Mouse (Mus musculus): ENCODE measurements around the gene Serpinb6b. TPM values are rescaled to one million over a fixed set of nuclear protein-coding genes. Genes with fewer than 3 reads are reported as not detected.
A peak's percentile ranks its signal among the peaks of the same experiment; 100 is the strongest.

Serpinb6b gene
- polyA plus RNA-seq, 1 experiment, result 1.0 TPM

DNA sequence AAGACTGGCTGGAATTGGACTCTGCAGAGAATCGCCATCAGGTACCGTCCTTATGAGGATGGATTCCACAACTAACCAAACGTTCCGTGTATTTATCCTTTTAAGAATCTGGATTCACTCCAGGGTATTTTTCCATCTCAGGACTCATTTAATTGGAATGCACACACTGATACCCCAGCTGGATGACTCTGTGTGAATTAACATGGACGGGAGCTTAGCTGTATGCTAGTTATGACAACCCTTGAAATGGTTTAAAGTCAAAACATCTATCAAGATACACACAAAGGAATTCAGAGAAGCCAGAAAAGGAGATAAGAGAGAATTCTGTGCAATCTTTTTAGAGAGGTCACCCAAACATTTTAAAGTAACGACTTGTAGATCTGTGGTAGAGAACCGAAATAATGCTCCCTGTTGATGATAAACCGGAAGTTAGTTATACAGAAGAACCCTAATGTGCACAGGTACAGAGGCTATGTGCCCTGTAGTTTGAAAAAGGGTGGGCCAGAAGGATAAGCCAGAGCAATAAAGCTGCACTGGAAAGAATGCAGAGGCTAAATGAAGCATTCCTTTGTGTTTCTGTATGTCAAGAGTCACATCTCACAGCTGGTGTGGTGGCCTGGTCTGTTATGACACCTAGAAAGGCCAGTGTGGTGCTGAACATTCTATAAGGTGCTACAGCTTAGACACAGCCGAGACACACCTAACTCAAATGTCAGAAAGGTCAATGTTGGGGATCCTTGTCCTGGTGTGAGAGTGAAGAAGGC is 837 bp upstream of the Serpinb6b start:
- TF ChIP-seq MYOD1 (IDR thresholded peaks at IDR 0.05; ENCODE audit: control insufficient read depth, insufficient read length, low read depth), result peak; percentile 29
- no peak for TF ChIP-seq FOSL1 (IDR thresholded peaks at IDR 0.05; ENCODE audit: insufficient read depth, low read length, poor library complexity, severe bottlenecking)
- H3K36me3 ChIP-seq (ENCODE audit: control insufficient read depth, insufficient read depth), result no peaks in the 10 kb centered on the region
- no peaks in the 10 kb centered on the region for H3K79me3 ChIP-seq (ENCODE audit: low read depth)
- H3K27me3 ChIP-seq (ENCODE audit: control insufficient read depth, insufficient read depth, insufficient read length), result no peaks in the 10 kb centered on the region
- H3ac ChIP-seq (ENCODE audit: control insufficient read depth, insufficient read length, low read depth), result no peak overlapping the region
- no peaks in the 10 kb centered on the region for H3K79me2 ChIP-seq (ENCODE audit: control insufficient read depth, insufficient read depth)
- H3K4me3 ChIP-seq (ENCODE audit: insufficient read depth, poor library complexity, severe bottlenecking), result no peak overlapping the region

DNA sequence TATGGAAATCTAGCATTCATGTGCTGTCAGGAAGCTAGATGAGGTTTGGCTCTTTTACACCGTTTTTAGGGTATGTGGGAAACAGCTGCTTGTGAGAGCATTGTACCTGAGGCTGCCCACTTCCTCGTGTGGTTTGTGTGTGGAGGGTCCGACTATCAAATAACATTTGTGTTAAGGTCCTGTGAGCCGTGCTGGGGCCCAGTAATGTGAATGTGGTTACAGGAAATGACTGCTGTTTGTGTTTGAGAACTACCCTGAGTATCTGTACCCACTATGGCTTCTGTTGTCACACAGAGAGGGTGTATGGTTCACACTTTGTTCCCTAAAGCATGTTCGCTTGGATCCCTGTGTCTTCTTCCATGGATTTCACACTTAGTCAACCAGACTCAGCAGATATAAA is 1.1 kb downstream of the Serpinb6b start:
- H3K79me2 ChIP-seq (ENCODE audit: control insufficient read depth, insufficient read depth), result no peaks in the 10 kb centered on the region
- no peaks in the 10 kb centered on the region for H3K27me3 ChIP-seq (ENCODE audit: control insufficient read depth, insufficient read depth, insufficient read length)

DNA sequence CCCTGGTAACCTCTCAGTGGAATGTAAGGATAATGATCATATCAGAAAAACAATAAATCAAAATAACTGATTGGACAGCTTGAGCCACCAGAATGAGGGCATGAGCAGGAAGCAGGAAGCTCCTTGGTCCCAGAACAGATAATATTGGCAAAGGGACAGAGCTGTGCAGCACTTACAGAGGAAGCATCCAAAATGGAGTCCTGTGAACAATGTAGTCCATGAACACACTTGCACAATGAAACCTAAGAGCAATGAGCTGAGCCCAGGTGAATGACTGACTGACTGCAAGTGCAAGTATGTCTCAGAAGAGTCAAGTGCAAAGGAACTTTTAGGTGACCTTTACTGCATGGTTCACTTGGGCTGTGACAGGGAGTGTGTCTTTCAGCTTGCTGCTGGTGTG is 2.2 kb downstream of the Serpinb6b start:
- TF ChIP-seq MYOG (IDR thresholded peaks at IDR 0.05; ENCODE audit: control insufficient read depth, extremely low read depth, insufficient read length) (no peak), MYOD1 (IDR thresholded peaks at IDR 0.05; ENCODE audit: control insufficient read depth, insufficient read length, low read depth) (no peak), CTCF (IDR thresholded peaks at IDR 0.05; ENCODE audit: control insufficient read depth, insufficient read depth, insufficient read length) (no peak), CEBPB (IDR thresholded peaks at IDR 0.05; ENCODE audit: low read depth) (no peak), MAX (IDR thresholded peaks at IDR 0.05) (no peak), USF1 (IDR thresholded peaks at IDR 0.05; ENCODE audit: low read depth) (no peak), FOSL1 (IDR thresholded peaks at IDR 0.05; ENCODE audit: insufficient read depth, low read length, poor library complexity, severe bottlenecking) (no peak)
- no peaks in the 10 kb centered on the region for H3K27me3 ChIP-seq (ENCODE audit: control insufficient read depth, insufficient read depth, insufficient read length)
- H3K36me3 ChIP-seq (ENCODE audit: control insufficient read depth, insufficient read depth), result no peaks in the 10 kb centered on the region
- no peak overlapping the region for H3ac ChIP-seq (ENCODE audit: control insufficient read depth, insufficient read length, low read depth)
- H3K79me2 ChIP-seq (ENCODE audit: control insufficient read depth, insufficient read depth), result no peaks in the 10 kb centered on the region
- no peak overlapping the region for H3K4me3 ChIP-seq (ENCODE audit: insufficient read depth, poor library complexity, severe bottlenecking)
- no peaks in the 10 kb centered on the region for H3K79me3 ChIP-seq (ENCODE audit: low read depth)

More for the DNA sequence above, 1.1 kb downstream of the Serpinb6b start:
- Histone ChIP-seq H3ac (ENCODE audit: control insufficient read depth, insufficient read length, low read depth) (no peak overlapping the region), H3K4me3 (ENCODE audit: insufficient read depth, poor library complexity, severe bottlenecking) (no peak overlapping the region), H3K36me3 (ENCODE audit: control insufficient read depth, insufficient read depth) (no peaks in the 10 kb centered on the region), H3K79me3 (ENCODE audit: low read depth) (no peaks in the 10 kb centered on the region)
- no peak for TF ChIP-seq FOSL1 (IDR thresholded peaks at IDR 0.05; ENCODE audit: insufficient read depth, low read length, poor library complexity, severe bottlenecking)
- TF ChIP-seq CTCF (IDR thresholded peaks at IDR 0.05; ENCODE audit: control insufficient read depth, insufficient read depth, insufficient read length), result no peak
- no peak for TF ChIP-seq MAX (IDR thresholded peaks at IDR 0.05)
- TF ChIP-seq MYOD1 (IDR thresholded peaks at IDR 0.05; ENCODE audit: control insufficient read depth, insufficient read length, low read depth), result no peak
- no peak for TF ChIP-seq MYOG (IDR thresholded peaks at IDR 0.05; ENCODE audit: control insufficient read depth, extremely low read depth, insufficient read length)
- no peak for TF ChIP-seq CEBPB (IDR thresholded peaks at IDR 0.05; ENCODE audit: low read depth)
- TF ChIP-seq USF1 (IDR thresholded peaks at IDR 0.05; ENCODE audit: low read depth), result no peak

DNA sequence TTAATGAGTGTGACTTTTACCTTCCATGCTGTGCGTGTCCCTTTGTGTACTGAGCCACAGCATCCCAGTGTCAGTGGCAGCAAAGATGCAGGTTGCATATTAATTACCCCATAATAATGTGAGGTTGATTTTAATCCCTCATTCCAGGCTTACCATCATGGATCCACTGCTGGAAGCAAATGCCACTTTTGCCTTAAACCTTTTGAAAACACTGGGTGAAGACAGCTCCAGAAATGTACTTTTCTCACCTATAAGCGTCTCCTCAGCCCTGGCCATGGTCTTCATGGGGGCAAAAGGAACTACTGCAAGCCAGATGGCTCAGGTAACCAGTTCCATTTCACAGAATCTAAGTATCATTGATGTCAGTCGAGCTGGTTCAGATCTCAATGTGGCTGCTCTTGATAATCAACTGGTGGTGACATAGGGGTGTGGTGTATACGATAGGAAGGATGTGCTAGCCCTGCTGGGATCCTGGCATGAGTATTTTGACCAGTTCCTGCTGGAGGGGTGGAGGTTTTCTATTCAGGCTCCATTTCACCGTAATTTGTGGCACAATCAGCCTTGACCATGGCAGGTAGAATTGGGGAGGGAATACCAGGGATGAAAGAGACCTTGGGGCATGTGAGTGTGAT is 3.5 kb downstream of the Serpinb6b start:
- H3K36me3 ChIP-seq (ENCODE audit: control insufficient read depth, insufficient read depth), result no peaks in the 10 kb centered on the region
- no peak overlapping the region for H3ac ChIP-seq (ENCODE audit: control insufficient read depth, insufficient read length, low read depth)
- no peaks in the 10 kb centered on the region for H3K27me3 ChIP-seq (ENCODE audit: control insufficient read depth, insufficient read depth, insufficient read length)
- H3K4me3 ChIP-seq (ENCODE audit: insufficient read depth, poor library complexity, severe bottlenecking), result no peak overlapping the region
- TF ChIP-seq CTCF (IDR thresholded peaks at IDR 0.05; ENCODE audit: control insufficient read depth, insufficient read depth, insufficient read length), result no peak
- no peaks in the 10 kb centered on the region for H3K79me2 ChIP-seq (ENCODE audit: control insufficient read depth, insufficient read depth)
- H3K79me3 ChIP-seq (ENCODE audit: low read depth), result no peaks in the 10 kb centered on the region

DNA sequence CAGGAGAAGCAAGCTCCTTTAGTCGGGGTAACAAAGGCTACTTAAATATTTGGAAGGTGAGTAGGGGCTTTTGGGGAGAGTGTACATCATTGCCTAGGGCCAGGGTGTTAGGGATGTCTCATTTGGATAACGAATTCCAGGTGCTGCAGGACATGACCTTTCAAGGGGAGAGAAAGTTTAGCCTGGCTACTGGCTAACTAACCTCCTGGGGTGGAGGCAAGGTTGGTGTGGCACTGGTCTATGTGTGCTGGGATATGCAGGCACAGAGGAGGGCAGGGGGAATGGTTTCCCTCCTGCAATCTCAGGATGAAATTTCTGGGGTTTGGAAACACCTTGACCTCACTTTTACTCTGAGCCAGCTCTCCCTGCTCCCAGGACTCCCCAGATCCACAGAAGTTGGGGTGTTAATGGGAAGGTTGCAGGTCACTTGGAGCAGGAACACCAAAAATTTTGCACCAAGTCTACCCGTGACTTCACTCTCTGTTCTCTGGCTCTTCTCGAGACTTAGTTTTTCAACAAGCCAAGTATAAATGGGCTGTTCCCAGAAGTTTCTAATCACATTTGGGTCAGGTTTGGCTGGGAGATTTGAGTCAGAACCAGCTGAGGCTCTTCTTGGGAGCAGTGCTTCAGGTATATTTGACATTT is 4.1 kb downstream of the Serpinb6b start:
- TF ChIP-seq CTCF (IDR thresholded peaks at IDR 0.05; ENCODE audit: control insufficient read depth, insufficient read depth, insufficient read length) (no peak), MYOD1 (IDR thresholded peaks at IDR 0.05; ENCODE audit: control insufficient read depth, insufficient read length, low read depth) (no peak), USF1 (IDR thresholded peaks at IDR 0.05; ENCODE audit: low read depth) (no peak), FOSL1 (IDR thresholded peaks at IDR 0.05; ENCODE audit: insufficient read depth, low read length, poor library complexity, severe bottlenecking) (no peak), MAX (IDR thresholded peaks at IDR 0.05) (no peak), MYOG (IDR thresholded peaks at IDR 0.05; ENCODE audit: control insufficient read depth, extremely low read depth, insufficient read length) (no peak), CEBPB (IDR thresholded peaks at IDR 0.05; ENCODE audit: low read depth) (no peak)

More for the DNA sequence above, 4.1 kb downstream of the Serpinb6b start:
- Histone ChIP-seq H3K27me3 (ENCODE audit: control insufficient read depth, insufficient read depth, insufficient read length) (no peaks in the 10 kb centered on the region), H3ac (ENCODE audit: control insufficient read depth, insufficient read length, low read depth) (no peak overlapping the region), H3K79me3 (ENCODE audit: low read depth) (no peaks in the 10 kb centered on the region), H3K79me2 (ENCODE audit: control insufficient read depth, insufficient read depth) (no peaks in the 10 kb centered on the region), H3K36me3 (ENCODE audit: control insufficient read depth, insufficient read depth) (no peaks in the 10 kb centered on the region), H3K4me3 (ENCODE audit: insufficient read depth, poor library complexity, severe bottlenecking) (no peak overlapping the region)
